Mouse (Mus musculus) liver, adult 2 months (tissue): ENCODE results near the gene Thbs4.

Source experiments
- CTCF ChIP-seq: fragments of 200-500 bp; IDR thresholded peaks from 2 replicates; pipeline ENCODE4 v1.5.1; 2011; ENCODE audit warnings: low read depth, low read length, control low read depth
- POLR2A ChIP-seq: fragments of 200-500 bp; IDR thresholded peaks from 2 replicates; pipeline ENCODE4 v1.6.1; 2011; ENCODE audit warnings: low read length, control low read depth; ENCODE audit not compliant: insufficient read depth; ENCODE audit errors: extremely low read depth

GRCm38 (mm10) chr13:92807849-92808248, 13.2 kb upstream of the Thbs4 start:
- TF ChIP-seq POLR2A (no peak), CTCF (no peak)
